Mouse (Mus musculus): ENCODE data around the gene Med12l.

GRCm38 (mm10) chr3:59155404-59155803 is 149.8 kb downstream of the Med12l start:
- no peak for TF ChIP-seq CTCF (IDR thresholded peaks at IDR 0.05; ENCODE audit: low read depth, low read length)
- no peak for TF ChIP-seq EP300 (IDR thresholded peaks at IDR 0.05; ENCODE audit: insufficient read depth, low read depth, low read length)
- no peak for TF ChIP-seq POLR2A (IDR thresholded peaks at IDR 0.05; ENCODE audit: insufficient read depth, low read length)
